Mouse (Mus musculus): ENCODE measurements around the gene Slc25a45. TPM values are rescaled to one million over a fixed set of nuclear protein-coding genes. Genes with fewer than 3 reads are reported as not detected.

The Slc25a45 gene
- polyA plus RNA-seq, 1 experiment = 2.3 TPM

DNA sequence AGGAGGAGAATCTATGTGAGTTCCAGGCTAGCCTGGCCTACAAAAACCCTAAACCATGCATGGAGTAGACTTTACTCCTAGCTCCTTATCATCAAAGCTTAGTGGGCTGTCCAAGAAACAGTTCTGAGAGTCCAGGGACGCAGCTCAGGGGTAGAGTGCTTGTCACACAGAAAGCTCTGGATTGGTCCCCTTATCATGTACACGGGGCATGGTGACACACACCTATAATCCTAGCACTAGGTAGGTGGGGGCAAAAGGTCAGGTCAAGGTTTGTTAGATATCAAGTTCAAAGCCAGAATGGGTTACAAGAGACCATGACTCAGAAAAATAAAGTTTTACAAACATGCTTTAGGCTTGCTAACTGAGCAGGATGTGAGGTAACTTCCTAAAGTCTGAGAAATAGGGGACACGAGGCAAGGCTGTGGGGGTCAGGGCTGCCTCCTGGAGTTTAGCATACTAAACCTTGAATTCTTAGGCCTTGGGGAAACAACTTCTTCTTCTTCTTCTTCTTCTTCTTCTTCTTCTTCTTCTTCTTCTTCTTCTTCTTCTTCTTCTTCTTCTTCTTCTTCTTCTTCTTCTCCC is 9.7 kb downstream of the Slc25a45 start:
- no peak overlapping the region for H3K4me3 ChIP-seq (ENCODE audit: insufficient read depth, low read depth, low read length)
- H3K27ac ChIP-seq (replicated peaks; ENCODE audit: low read depth, low read length) = no peak overlapping the region
- H3K4me1 ChIP-seq (ENCODE audit: control insufficient read depth, insufficient read depth, insufficient read length, low read length) = peaks cover 2% of the 10 kb centered on the region; the same call in 1 of the 2 replicates

DNA sequence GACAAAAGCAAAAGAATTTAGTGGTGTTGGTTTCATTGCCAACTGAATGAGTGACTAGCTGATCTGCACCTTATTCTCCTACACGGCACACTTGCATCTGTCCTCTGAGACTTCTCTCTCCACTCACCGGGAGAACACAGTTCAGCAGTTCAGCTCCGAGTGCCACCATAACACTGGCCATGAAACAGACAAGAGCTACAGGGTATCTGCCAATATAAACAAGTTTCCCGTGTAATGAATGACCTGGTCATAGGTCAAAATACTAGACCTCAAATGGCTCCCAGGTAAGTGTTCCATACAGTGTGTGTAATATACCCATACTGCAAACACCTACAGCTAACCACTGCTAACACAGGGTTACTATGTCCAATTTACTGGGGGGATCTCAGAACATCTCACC is 11.6 kb downstream of the Slc25a45 start:
- Histone ChIP-seq H3K27ac (replicated peaks; ENCODE audit: low read depth, low read length) (no peak overlapping the region), H3K4me1 (ENCODE audit: control insufficient read depth, insufficient read depth, insufficient read length, low read length) (peaks cover 6% of the 10 kb centered on the region), H3K4me3 (ENCODE audit: insufficient read depth, low read depth, low read length) (no peak overlapping the region)

- Histone ChIP-seq H3K27ac (replicated peaks; ENCODE audit: low read depth, low read length) (0 out of 2 replicates have a peak overlapping the region, but pooled peaks have one; percentile 30), H3K4me3 (ENCODE audit: insufficient read depth, low read depth, low read length) (no peak overlapping the region), H3K4me1 (ENCODE audit: control insufficient read depth, insufficient read depth, insufficient read length, low read length) (peaks cover 6% of the 10 kb centered on the region)
These were observed 14.1 kb downstream of the Slc25a45 start for GRCm38 (mm10) chr19:5891521-5892258.

DNA sequence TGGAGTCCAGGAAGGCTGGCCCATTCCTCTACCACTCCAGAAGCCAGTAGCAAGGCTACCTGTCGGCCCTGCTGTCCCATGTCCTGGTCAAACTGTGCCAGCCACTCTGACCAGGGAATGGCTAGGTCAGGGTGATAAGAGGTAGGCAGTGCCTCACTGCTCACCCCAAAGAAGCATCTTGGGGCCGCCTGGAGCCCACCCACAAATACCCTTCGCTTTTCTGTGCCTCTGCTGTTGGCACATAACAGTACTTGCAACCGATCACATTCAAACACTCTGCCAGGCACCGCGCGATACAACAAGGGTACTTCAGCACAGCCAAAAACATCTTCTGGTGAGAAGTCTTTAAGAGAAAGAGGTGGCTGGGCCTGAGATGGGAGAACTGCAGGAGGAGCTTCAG is 14.7 kb downstream of the Slc25a45 start:
- Histone ChIP-seq H3K4me3 (ENCODE audit: insufficient read depth, low read depth, low read length) (no peak overlapping the region), H3K27ac (replicated peaks; ENCODE audit: low read depth, low read length) (no peak overlapping the region), H3K4me1 (ENCODE audit: control insufficient read depth, insufficient read depth, insufficient read length, low read length) (peaks cover 6% of the 10 kb centered on the region)

DNA sequence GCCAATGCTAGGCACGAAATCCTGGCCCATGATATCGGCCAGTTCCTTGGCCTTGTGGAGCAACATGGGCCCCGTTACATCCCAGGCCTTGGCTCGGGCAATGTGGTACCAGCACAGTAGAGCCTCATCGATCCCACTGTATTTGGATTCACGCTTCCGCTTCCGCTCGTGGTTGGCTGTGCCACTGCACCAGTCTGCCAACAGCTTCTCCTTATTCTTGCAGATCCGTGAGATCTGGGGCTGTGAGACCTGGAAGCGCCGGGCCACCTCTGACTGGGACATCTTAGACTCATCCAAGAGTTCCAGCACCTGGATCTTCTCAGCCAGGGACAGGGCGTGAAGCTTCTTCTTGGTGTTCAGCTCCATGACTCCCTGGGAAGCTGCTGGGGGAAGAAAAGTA is 15.1 kb downstream of the Slc25a45 start:
- Histone ChIP-seq H3K27ac (replicated peaks; ENCODE audit: low read depth, low read length) (no peak overlapping the region), H3K4me1 (ENCODE audit: control insufficient read depth, insufficient read depth, insufficient read length, low read length) (peaks cover 6% of the 10 kb centered on the region), H3K4me3 (ENCODE audit: insufficient read depth, low read depth, low read length) (no peak overlapping the region)

GRCm38 (mm10) chr19:5893282-5894001 is 15.8 kb downstream of the Slc25a45 start:
- peak overlapping the region; percentile 58 for H3K4me3 ChIP-seq (ENCODE audit: insufficient read depth, low read depth, low read length)
- no peak overlapping the region for H3K27ac ChIP-seq (replicated peaks; ENCODE audit: low read depth, low read length)
- H3K4me1 ChIP-seq (ENCODE audit: control insufficient read depth, insufficient read depth, insufficient read length, low read length) = peaks cover 6% of the 10 kb centered on the region

DNA sequence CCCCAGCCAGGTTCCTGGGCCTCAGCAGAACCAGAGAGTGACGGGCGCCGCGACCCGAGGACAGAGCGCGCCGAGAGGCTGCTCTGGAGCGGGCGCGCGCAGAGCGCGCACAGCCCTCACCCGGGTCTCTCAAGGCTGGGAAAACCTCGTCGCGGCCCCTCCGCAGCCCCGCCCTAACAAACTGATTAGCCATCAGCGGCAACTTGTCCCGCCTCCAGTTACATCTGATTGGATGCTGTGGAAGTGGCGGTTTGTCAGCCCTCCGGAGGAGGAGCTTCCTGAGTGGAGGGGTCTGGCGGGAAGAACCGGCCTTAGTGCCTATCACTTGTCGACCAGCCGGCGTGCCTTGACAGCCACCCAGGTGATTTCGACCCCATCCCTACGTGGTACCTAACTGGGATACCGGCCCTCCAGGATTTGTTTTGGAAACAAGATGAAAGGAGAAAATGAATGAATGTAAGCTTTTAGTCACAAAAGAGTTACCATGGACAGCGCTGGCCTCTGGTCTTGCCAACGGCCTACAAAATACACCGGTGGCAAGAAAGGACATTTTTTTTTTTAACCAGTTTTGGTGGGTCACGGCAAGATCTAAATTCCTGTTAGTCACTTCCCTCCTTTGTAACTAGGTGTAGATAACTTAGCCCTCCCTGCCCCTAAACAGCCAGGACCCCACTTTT is 16.5 kb downstream of the Slc25a45 start, which contains the start of gene Tigd3:
TSS of gene Tigd3 (minus strand) at position 148 of the 677 bp plus-strand sequence.
- H3K27ac ChIP-seq (replicated peaks; ENCODE audit: low read depth, low read length) = no peak within 1 kb of the TSS
- peak within 1 kb of the TSS; percentile 58 for H3K4me3 ChIP-seq (ENCODE audit: insufficient read depth, low read depth, low read length)
- peaks cover 6% of the 10 kb centered on the region for H3K4me1 ChIP-seq (ENCODE audit: control insufficient read depth, insufficient read depth, insufficient read length, low read length)

GRCm38 (mm10) chr19:5907275-5907674 is 29.7 kb downstream of the Slc25a45 start:
- Histone ChIP-seq H3K4me3 (ENCODE audit: insufficient read depth, low read depth, low read length) (no peak overlapping the region), H3K4me1 (ENCODE audit: control insufficient read depth, insufficient read depth, insufficient read length, low read length) (peaks cover 8% of the 10 kb centered on the region; the same call in 1 of the 2 replicates), H3K27ac (replicated peaks; ENCODE audit: low read depth, low read length) (no peak overlapping the region)

DNA sequence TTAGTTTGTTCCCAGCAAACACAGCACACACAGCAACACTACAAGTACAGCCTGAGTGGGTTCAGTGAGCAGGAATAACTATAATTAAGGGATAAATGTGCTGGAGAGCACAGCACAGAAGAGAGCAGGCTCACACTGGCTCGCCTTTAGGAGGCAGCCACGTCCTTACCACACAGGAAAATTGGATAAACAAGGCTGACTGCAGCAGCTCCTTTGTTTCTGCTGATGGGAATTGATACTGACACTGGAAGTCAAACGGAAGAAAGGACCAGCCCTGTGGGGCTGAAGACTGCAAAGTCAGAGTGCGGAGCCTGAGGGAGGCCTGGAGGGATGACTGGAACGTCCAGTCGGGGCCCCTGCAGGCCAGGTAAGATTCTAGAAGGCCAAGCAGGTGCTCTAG is 32.6 kb downstream of the Slc25a45 start:
- Histone ChIP-seq H3K4me3 (ENCODE audit: insufficient read depth, low read depth, low read length) (no peak overlapping the region), H3K4me1 (ENCODE audit: control insufficient read depth, insufficient read depth, insufficient read length, low read length) (peaks cover 8% of the 10 kb centered on the region; the same call in 1 of the 2 replicates), H3K27ac (replicated peaks; ENCODE audit: low read depth, low read length) (no peak overlapping the region)

DNA sequence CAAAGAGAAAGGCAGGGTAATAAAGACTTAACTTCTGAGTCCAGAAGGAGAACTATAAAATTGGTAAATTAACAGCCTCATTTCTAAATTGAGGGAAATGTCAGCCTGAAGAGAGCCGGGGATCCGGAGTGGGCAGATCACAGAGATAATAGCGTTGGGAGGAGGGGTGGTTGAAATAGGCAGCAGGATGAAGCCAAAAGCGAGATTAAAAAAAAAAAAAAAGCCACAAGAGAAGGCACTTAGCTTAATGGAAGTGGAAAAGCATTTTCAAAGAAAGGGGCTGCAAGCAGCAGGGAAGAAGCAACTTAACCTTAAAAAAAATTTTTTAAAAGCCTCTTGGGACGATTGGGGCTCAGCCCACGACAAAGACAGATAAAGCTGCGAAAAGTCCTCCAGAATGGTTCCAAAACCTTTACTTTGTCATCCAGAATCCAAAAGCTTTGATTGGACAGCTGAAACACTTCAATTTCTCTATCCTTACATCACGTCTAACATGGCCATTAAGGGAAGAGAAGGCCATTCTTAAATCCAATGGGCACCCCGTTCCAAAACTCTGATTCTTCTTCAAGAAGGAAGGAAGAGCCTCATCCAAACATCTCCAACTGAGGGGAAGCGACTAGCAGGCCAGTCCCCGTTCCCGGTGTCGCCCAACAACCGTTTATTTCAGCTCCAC is 34.0 kb downstream of the Slc25a45 start:
- Histone ChIP-seq H3K4me1 (ENCODE audit: control insufficient read depth, insufficient read depth, insufficient read length, low read length) (peaks cover 8% of the 10 kb centered on the region; the same call in 1 of the 2 replicates), H3K27ac (replicated peaks; ENCODE audit: low read depth, low read length) (peak overlapping the region; percentile 85), H3K4me3 (ENCODE audit: insufficient read depth, low read depth, low read length) (peak overlapping the region; percentile 79)

DNA sequence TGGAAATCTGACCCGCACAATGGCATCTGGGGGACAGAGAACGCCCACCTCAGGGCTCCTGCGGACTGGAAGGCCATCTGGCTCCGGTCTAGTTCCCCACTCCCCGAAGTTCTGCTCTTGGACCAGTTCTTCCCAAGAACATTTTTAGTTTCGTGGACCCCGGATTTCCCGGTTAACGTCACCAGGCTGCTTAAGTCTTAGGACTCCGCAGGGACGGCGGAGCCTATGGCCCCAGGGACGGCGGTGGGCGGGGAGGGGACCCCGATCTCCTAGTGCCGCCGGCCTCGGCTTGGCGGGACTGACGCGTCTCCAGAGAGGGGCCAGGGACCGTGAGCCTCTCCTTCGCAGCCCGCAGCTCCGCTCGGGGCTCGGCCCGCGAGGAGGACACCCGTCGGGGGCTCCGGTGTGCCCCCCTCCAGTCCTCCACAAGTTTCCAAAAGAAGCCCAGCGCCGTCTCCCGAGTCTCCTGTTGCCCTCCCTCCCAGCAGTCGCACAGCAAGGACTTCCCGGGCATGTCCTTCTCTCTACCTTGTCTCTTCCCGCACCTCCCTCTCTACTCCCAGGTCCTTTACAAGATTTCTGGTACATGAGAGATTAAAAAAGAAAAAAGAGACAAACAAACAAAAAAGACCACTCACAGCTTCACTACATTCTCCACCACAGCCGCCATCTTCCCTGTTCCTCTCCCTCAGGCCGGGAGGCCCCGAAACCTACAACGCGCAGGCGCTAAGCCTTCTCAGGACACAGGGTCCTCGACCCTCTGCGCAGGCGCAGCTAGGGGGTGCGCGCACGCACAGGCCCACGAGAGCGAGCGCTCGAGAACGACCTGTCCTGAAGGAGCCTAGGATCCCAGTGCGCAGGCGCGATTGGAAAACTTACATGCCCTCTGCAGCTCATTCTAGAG is 34.7 kb downstream of the Slc25a45 start:
- peaks cover 8% of the 10 kb centered on the region; the same call in 1 of the 2 replicates for H3K4me1 ChIP-seq (ENCODE audit: control insufficient read depth, insufficient read depth, insufficient read length, low read length)
- H3K4me3 ChIP-seq (ENCODE audit: insufficient read depth, low read depth, low read length) = peak overlapping the region; percentile 79
- peak overlapping the region; percentile 85 for H3K27ac ChIP-seq (replicated peaks; ENCODE audit: low read depth, low read length)

DNA sequence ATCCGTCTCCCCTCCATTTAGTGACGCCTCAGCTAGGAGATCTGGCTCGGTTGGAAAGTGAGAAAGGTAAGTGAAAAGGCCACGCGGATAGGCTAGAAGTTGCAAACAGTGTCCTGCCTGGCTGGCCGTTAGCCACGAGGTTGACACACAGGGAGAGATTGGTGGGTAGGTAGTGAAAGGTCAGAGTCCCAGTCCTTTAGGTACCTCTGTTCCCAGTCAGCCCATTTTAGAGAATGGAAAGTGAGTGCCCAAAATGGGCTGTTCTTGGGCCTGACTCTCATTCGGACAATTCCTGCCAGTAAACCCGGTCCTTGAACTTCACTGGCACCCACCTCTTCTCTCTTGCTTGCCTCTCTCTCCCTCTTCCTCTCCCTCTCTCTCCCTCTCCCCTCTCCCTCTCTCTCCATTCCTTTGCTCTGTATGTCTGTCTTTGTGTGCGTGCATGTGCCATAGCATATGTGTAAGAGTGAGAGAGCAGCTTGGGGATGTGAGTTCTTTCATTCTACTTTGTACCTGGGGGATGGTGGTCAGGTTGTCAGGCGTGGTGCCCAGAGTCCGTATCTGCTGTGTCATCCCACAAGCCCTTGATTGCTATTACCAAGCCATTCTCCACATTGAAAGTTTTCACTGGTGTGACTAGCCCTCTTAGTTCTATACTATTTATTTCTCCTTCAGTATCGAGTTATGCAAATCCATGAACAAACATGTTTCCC is 35.6 kb downstream of the Slc25a45 start, which contains the start of gene Dpf2:
TSS of gene Dpf2 (minus strand) at position 4 of the 713 bp plus-strand sequence.
- H3K4me3 ChIP-seq (ENCODE audit: insufficient read depth, low read depth, low read length) = peak within 1 kb of the TSS; percentile 79
- peaks cover 8% of the 10 kb centered on the region; the same call in 1 of the 2 replicates for H3K4me1 ChIP-seq (ENCODE audit: control insufficient read depth, insufficient read depth, insufficient read length, low read length)
- H3K27ac ChIP-seq (replicated peaks; ENCODE audit: low read depth, low read length) = peak within 1 kb of the TSS; percentile 85

DNA sequence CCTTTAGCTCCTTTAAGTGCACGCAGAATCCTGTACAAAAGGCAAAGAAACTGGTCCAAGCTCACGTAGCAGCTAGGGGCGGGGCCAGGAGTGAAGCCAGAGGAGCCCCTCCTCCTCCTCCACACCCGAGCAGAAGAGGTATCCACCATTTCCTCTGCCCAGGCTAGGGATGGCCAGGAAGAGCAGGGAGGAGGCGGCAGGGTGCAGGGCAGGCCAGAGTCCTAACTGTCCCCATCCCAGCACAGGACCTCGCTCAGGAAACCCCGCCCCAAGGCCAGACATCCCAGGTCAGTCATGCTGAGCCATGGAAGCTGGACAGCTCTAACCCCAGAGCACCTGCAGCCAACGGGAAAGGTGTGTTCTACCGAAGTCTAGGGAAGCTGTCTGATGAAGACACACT is 44.1 kb downstream of the Slc25a45 start:
- Histone ChIP-seq H3K4me1 (ENCODE audit: control insufficient read depth, insufficient read depth, insufficient read length, low read length) (peaks cover 6% of the 10 kb centered on the region), H3K4me3 (ENCODE audit: insufficient read depth, low read depth, low read length) (peak overlapping the region; percentile 76), H3K27ac (replicated peaks; ENCODE audit: low read depth, low read length) (peak overlapping the region; percentile 81)
